Mouse (Mus musculus) monocyte, adult 5-6 weeks (primary cell): ENCODE measurements around the gene B3galnt1. TPM values are rescaled to one million over a fixed set of nuclear protein-coding genes. Genes with fewer than 3 reads are reported as not detected.

Experiments
- ATAC-seq: fragments of 153-309, 156-312 bp; replicated peaks from 2 replicates; pipeline ENCODE4 v1.8.0; 2017; ENCODE audit warnings: mild to moderate bottlenecking; ENCODE audit not compliant: low TSS enrichment, insufficient number of reproducible peaks, severe bottlenecking, poor library complexity, low FRiP score
- total RNA-seq: library from RNA; stranded (forward); fragments of 200-1000, 200-491, 200-594 nt; gene quantifications from 3 replicates; pipeline ENCODE4 v1.2.3, GENCODE M21; 2017

B3galnt1 gene
- total RNA-seq: 0.38 TPM in 1 of 3 replicates, not detected in the others

DNA sequence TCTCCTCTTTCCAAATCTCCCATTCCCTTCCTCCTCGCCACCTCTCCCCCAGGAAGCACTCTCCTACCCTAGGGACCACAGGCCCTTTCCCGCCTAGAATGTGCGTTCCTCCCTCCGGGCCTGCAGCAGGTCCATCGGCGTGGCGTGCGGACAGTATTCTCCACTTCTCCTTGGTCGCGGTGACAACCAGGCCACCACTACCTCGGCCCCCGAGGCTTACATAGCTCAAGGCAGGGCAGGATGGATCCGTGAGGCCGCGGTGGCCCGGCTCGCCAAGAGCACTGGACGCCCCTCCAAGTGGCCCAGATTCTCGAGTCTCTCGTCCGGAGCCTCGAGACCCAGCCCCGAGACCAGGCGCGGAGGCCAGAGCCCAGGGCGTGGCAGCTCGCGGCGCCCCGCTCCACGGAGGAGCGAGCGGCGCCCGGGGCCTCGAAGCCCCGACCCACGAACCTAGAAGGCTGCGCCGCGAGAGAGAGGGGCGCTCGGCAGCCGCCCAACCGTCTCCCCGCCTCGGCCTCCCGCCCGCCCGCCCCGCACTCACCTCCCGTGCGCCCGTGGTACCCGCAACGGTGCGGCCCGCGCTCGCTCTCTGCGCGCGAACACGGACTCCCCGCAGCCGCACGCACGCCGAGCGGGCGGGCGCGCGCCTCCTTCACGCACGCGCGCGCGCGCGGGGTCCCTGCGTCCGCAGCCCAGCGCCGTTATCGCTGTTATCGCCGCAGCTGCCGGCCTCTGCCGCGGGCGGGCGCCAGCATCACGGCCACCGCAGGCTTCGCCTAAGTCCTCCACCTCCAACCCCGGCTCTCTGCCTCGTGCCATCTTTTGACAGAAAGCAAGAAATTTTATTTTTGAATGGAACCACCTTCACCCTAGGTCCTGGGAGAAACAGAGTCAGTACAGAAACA lies at the start of gene B3galnt1:
TSS of gene B3galnt1 (minus strand) at position 700 of the 905 bp plus-strand sequence.
- no peak for ATAC-seq

DNA sequence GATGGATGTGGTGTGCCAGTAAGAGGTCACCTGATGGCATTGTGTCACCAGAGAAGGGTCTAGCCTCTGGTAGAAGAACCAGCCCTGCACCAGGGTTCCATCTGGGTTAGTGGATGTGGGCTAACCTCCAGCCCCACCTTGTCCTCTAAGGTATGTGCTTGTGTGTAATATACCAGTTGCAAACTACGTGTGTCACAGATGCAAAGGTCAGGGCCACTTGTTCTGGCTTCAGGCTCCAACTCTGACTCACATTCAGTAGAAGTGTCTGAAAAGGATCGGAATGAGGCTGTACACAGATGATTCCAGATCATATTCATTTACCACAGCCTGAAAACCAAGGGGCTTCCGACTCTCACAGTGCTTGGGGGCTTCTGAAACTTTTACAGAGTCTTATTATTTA lies 35.8 kb upstream of the B3galnt1 start:
- ATAC-seq: no peak

- no peak for ATAC-seq
Measured at GRCm38 (mm10) chr3:69633706-69634420, 35.1 kb upstream of the B3galnt1 start.

DNA sequence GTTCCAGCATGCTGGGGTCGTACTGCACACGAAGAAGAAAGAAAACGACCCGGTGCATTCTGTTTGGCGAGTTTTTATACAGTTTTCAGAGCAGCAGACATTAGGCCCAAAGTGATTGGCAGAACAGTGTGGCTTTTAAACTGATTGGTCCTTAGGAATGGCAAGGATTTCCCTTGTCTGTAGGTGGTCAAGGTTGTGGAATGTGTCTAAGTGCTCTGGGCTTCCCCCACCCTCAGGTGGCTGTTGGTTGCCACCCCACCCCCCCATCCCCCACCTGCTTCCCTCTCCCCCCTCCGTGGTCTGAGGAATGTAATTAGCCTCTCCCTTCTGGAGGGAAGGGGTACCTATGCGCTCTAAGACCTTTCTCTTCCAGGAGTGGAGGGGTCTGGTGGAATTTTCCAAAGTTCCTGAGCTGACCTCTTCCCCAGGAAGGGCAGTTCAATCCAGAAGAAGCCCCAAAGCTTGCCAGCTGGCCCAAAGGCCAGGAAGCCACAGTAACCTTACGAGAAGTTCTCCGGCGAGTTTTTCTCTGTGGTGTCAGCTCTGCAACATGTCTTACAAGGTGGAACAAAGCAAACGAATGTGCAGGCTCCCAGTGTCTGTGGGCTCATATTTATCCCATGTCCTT lies 28.3 kb upstream of the B3galnt1 start:
- ATAC-seq: no peak

- no peak for ATAC-seq
Measured at GRCm38 (mm10) chr3:69626213-69626962, 27.6 kb upstream of the B3galnt1 start.

DNA sequence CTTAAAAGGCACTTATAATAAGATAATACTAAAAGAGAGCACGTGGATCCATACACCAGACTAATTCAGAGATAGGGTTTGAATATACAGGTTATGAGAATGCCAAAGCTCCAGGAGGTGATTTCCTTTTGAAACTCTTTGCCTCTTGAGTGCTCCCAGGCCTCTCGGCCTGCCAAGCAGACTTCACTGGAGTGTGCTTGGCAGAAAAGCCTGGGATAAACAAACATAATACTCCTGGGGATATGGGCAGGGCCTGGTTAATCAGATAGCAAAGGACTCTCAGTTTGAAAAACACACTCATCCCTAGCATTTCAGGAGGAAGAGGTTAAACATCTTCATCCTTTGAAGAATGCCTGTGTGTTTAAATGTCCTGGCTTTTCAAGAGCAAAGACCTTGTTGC lies 25.4 kb upstream of the B3galnt1 start:
- ATAC-seq: no peak

- no peak for ATAC-seq
Measured at GRCm38 (mm10) chr3:69607909-69608308, 9.1 kb upstream of the B3galnt1 start.

DNA sequence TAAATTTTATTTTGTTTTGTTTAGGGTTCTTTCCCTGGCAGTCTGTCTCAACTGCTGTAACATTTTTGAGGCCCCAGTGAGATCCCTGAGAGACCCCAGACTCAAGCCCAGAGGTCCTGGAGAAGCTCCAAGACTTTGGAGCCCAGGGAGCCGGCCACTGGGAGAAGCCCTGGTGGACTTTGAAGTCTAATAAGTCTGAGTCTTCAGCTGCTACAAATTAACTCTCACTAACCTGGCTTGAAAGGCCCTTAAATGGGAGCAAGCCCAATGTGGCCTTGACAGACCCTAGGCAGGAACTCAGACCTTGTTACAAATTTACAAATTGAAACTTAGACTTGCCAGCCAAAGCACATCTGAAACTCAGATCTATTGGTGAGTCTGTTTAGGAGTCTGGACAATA lies 8.7 kb upstream of the B3galnt1 start:
- no peak for ATAC-seq

DNA sequence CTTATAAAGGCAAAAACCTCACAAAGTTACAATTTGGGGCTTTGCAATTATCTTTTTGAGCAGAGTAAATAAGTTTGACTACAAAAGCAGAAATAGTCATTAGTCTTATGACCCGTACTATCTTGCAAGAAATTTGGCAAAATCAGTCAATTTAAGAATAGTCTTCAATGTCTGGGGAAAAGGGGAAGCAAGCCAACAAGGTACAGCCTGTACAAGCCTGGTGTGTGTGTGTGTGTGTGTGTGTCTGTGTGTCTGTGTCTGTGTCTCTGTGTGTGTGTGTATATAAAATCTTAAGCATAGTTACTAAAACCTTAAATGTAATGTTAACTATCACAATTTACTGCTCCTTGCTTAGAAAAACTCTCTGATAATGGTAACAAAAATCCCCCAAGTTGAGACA lies 8.2 kb upstream of the B3galnt1 start:
- ATAC-seq: no peak

- ATAC-seq: no peak
Measured at GRCm38 (mm10) chr3:69599166-69599500, 373 bp upstream of the B3galnt1 start.

DNA sequence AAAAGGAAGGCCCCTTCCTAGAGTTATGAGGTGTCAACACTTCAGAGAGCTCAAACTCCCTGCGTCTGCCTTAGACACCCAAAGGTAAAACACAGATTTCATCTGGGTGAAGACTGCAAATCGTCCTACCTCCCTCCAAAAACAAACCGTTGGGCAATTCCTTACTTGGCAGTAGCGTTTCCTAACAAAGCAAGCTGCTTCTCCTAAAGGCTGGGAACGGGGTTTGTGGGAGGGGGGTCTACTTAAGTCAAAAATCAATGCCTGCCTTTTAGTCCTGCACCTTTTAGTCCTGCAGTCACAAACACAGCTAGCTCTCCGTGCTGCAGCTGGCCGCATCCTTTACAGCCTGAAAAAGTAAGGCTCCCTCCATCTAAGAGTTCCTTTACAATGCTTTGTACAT lies 944 bp downstream of the B3galnt1 start:
- no peak for ATAC-seq

DNA sequence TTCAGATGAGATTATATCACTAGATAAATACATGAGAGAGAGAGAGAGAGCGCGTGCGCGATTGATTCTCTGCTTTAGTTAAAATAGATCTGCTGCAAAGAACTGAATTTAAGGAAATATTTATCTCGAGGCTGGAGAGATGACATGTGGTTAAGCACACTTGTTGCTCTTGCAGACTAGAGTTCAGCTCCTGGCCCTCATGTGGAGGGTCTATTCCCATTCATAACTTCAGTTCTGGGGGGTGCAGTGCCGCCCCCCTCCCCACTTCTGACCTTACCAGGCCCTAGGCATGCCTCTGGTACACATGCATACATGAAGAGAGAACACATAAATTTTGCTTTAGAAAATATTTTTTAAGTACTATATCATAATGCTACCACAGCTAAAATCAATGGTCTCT lies 1.5 kb downstream of the B3galnt1 start:
- no peak for ATAC-seq

DNA sequence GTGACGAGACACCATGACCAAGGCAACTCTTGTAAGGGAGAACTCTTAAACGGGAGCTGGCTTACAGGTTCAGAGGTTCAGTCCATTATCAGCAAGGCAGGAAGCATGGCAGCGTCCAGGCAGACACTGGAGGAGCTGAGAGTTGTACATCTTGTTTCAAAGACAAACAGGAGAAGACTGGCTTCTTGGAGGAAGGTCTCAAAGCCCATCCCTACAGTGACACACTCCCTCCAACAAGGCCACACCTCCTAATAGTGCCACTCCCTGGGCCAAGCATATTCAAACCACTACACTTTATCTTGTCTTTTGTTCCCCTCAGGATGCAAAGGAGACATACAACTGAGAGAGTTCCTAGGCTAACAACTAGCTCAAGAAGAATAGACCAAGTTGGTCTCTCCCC lies 2.6 kb downstream of the B3galnt1 start:
- ATAC-seq: no peak

DNA sequence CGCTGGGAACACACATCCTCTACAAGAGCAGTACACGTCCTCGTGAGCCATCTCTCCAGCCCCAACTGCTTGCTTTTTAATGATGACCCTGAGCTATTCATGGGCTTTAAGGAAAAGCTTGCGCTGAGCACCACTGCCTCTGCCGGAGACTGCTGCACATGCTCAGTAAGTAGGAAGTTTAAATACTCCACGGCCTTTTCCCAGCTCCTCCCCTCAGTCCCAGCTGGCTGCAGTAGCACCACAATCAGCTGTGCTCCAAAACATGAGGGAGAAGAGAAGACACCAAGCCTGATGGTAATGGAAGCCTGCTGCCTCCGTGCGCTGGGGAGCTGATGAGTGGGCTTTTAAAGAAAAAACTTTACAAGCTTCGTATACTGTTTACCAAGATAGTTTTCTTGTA lies 4.7 kb downstream of the B3galnt1 start:
- ATAC-seq: no peak

GRCm38 (mm10) chr3:69593426-69593825 lies 5.3 kb downstream of the B3galnt1 start:
- ATAC-seq: no peak

DNA sequence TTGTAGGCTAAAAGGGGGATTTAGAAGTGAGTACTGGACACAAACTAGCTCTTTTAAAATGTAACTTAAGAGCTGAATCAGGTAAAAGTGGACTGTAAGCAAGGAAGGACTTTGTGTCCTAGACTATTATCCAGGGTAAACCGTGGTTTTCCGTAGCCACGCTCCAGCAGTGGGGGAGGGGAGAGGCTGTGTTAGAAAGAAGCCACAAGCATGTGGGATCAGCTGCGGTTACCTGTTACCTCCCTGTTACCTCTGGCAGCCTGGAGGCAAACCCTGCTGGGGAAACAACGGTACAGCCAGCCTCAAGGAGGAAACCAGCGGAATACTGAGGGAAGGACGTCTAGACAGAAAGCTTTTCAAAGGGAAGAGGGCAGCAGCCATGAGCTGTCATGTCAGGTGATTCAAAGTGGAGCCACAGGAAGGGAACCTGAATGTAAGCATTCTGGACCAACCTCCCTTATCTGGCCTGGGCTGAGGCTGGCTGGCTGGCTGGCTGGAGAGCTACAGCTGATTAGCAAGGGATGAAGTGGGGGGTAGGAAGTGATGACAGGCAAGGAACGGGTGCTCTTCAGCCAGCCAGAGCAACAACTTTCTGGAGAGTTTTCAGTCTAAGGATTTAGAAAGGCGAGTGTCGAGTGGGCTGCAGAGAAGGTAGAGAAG lies 10.5 kb downstream of the B3galnt1 start:
- ATAC-seq: no peak

GRCm38 (mm10) chr3:69583798-69584197 lies 15.0 kb downstream of the B3galnt1 start:
- ATAC-seq: no peak

GRCm38 (mm10) chr3:69578791-69579190 lies 20.0 kb downstream of the B3galnt1 start:
- ATAC-seq: no peak

DNA sequence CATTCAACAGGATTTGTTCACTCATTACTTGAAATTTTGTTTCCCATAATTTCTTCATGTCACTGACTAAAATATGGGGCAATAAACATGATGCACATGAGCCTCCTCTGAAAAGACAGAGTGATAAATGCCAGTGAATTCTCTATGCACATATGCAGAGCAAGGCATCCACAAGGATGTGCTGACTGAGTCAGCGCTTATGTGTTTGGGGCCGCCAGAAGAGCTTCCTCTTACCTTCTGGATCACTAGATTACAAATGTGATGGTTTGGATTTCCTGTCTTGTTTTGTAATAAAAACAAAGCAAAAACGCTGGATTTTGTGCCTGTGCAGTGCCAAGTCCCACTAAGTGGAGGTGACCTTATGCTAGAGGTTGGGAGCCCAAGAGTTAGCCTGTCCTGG lies 22.0 kb downstream of the B3galnt1 start:
- no peak for ATAC-seq
